Mouse (Mus musculus) G1E (cell line): Measurements from ENCODE around the gene Bcap31.

Experiments used
- CTCF ChIP-seq: IDR thresholded peaks from 2 replicates; pipeline ENCODE4 v1.5.1; 2012; ENCODE audit warnings: low read depth, low read length, inconsistent platforms, mixed read lengths
- GATA1 ChIP-seq: IDR thresholded peaks from 2 replicates; pipeline ENCODE4 v1.6.1; 2012; ENCODE audit warnings: borderline replicate concordance, low read length, inconsistent platforms, mixed read lengths
- GATA2 ChIP-seq: IDR thresholded peaks from 2 replicates; pipeline ENCODE4 v1.6.1; 2012; ENCODE audit warnings: low read depth, low read length, inconsistent platforms, borderline replicate concordance
- POLR2AphosphoS5 ChIP-seq: IDR thresholded peaks from 2 replicates; pipeline ENCODE4 v1.6.1; 2012; ENCODE audit warnings: low read depth, low read length, inconsistent platforms; ENCODE audit not compliant: insufficient replicate concordance
- TAL1 ChIP-seq: conservative IDR thresholded peaks from 2 replicates; pipeline ENCODE4 v1.6.1; 2012; ENCODE audit warnings: low read depth, low read length, inconsistent platforms, mixed read lengths

DNA sequence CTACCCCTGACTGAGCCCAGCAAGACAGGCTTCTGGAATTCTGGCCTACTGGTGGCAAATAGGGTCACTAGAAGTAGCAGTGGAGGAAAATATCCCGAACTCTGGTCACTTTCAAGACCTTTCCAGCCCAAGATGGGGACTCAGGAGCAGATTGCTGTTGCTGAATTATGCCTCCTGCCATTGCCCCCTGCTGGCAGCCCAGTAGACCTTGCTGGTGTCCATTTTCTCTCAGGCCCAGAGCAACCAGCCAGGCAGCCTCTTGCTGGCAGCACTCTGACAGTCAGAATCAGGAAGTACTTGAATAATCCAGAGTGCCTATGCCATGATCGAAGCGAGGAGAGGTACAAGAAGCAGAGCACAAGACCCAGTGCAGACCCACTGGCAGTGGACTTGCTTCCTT lies 60.4 kb downstream of the Bcap31 start:
- no peak for TF ChIP-seq CTCF
- no peak for TF ChIP-seq TAL1
- TF ChIP-seq GATA2 = no peak
- TF ChIP-seq GATA1 = no peak
- no peak for TF ChIP-seq POLR2AphosphoS5
